Mouse (Mus musculus): ENCODE measurements at regions not wholly inside any gene's neighbourhood (a gene's known extent, or its start where the extent isn't known, plus 50 kb on each side); places are given as distances from the start of the nearest gene placed in this dataset.

GRCm38 (mm10) chr2:167831076-167832039 lies 100.5 kb upstream of the Ptpn1 start:
- H3K9me3 ChIP-seq = no peaks in the 10 kb centered on the region
- ATAC-seq (replicated peaks) = no peak
- no peak overlapping the region for H3K9ac ChIP-seq
- H3K36me3 ChIP-seq (replicated peaks) = no peaks in the 10 kb centered on the region
- no peaks in the 10 kb centered on the region; the same call in 1 of the 2 replicates for H3K27me3 ChIP-seq (replicated peaks)
- H3K4me2 ChIP-seq = no peak overlapping the region
- WGBS = 88% methylated on average over 26 of the region's 26 CpGs
- H3K27ac ChIP-seq = no peak overlapping the region
- H3K4me3 ChIP-seq = no peak overlapping the region
- H3K4me1 ChIP-seq = peaks cover 13% of the 10 kb centered on the region

GRCm38 (mm10) chr2:167828258-167828657 lies 103.6 kb upstream of the Ptpn1 start:
- Histone ChIP-seq H3K4me2 (no peak overlapping the region), H3K4me1 (peaks cover under 1% of the 10 kb centered on the region), H3K27ac (no peak overlapping the region), H3K4me3 (no peak overlapping the region), H3K36me3 (replicated peaks) (no peaks in the 10 kb centered on the region), H3K9ac (no peak overlapping the region), H3K9me3 (no peaks in the 10 kb centered on the region), H3K27me3 (replicated peaks) (no peaks in the 10 kb centered on the region)
- 57% methylated on average over 5 of the region's 5 CpGs for WGBS
- ATAC-seq (replicated peaks) = no peak

GRCm38 (mm10) chr2:167826922-167827703 lies 104.7 kb upstream of the Ptpn1 start:
- WGBS = 53% methylated on average over 12 of the region's 12 CpGs
- no peaks in the 10 kb centered on the region for H3K9me3 ChIP-seq

GRCm38 (mm10) chr2:167823513-167823912 lies 108.3 kb upstream of the Ptpn1 start:
- Histone ChIP-seq H3K9ac (no peak overlapping the region), H3K4me1 (no peaks in the 10 kb centered on the region), H3K27ac (no peak overlapping the region), H3K36me3 (replicated peaks) (no peaks in the 10 kb centered on the region), H3K4me2 (no peak overlapping the region), H3K27me3 (replicated peaks) (no peaks in the 10 kb centered on the region), H3K4me3 (no peak overlapping the region), H3K9me3 (no peaks in the 10 kb centered on the region)
- no peak for ATAC-seq (replicated peaks)
- 38% methylated on average over 9 of the region's 9 CpGs for WGBS

More at GRCm38 (mm10) chr2:167826922-167827703, 104.7 kb upstream of the Ptpn1 start:
- H3K4me1 ChIP-seq = no peaks in the 10 kb centered on the region
- no peaks in the 10 kb centered on the region for H3K36me3 ChIP-seq (replicated peaks)
- no peak overlapping the region for H3K4me3 ChIP-seq
- H3K9ac ChIP-seq = no peak overlapping the region
- ATAC-seq (replicated peaks) = no peak
- no peaks in the 10 kb centered on the region for H3K27me3 ChIP-seq (replicated peaks)
- H3K27ac ChIP-seq = no peak overlapping the region
- H3K4me2 ChIP-seq = no peak overlapping the region

GRCm38 (mm10) chr2:167823044-167823443 lies 108.8 kb upstream of the Ptpn1 start:
- ATAC-seq (replicated peaks) = no peak
- 89% methylated on average over 3 of the region's 3 CpGs for WGBS
- no peak overlapping the region for H3K4me2 ChIP-seq
- H3K9me3 ChIP-seq = no peaks in the 10 kb centered on the region
- H3K9ac ChIP-seq = no peak overlapping the region
- no peak overlapping the region for H3K27ac ChIP-seq
- H3K27me3 ChIP-seq (replicated peaks) = no peaks in the 10 kb centered on the region
- H3K4me3 ChIP-seq = no peak overlapping the region
- no peaks in the 10 kb centered on the region for H3K4me1 ChIP-seq
- H3K36me3 ChIP-seq (replicated peaks) = no peaks in the 10 kb centered on the region

GRCm38 (mm10) chr2:167821186-167821585 lies 110.7 kb upstream of the Ptpn1 start:
- ATAC-seq (replicated peaks) = no peak
- no peaks in the 10 kb centered on the region for H3K9me3 ChIP-seq
- 70% methylated on average over 6 of the region's 6 CpGs for WGBS

GRCm38 (mm10) chr2:167818799-167819198 lies 113.1 kb upstream of the Ptpn1 start:
- 79% methylated on average over 10 of the region's 10 CpGs for WGBS
- H3K27ac ChIP-seq = no peak overlapping the region
- H3K4me1 ChIP-seq = no peaks in the 10 kb centered on the region
- H3K36me3 ChIP-seq (replicated peaks) = no peaks in the 10 kb centered on the region
- H3K4me2 ChIP-seq = no peak overlapping the region
- no peak overlapping the region for H3K4me3 ChIP-seq
- H3K27me3 ChIP-seq (replicated peaks) = no peaks in the 10 kb centered on the region
- no peak for ATAC-seq (replicated peaks)
- no peaks in the 10 kb centered on the region for H3K9me3 ChIP-seq
- no peak overlapping the region for H3K9ac ChIP-seq

More at GRCm38 (mm10) chr2:167821186-167821585, 110.7 kb upstream of the Ptpn1 start:
- H3K27me3 ChIP-seq (replicated peaks) = no peaks in the 10 kb centered on the region
- H3K4me3 ChIP-seq = no peak overlapping the region
- no peak overlapping the region for H3K9ac ChIP-seq
- H3K27ac ChIP-seq = no peak overlapping the region
- H3K4me1 ChIP-seq = no peaks in the 10 kb centered on the region
- H3K36me3 ChIP-seq (replicated peaks) = no peaks in the 10 kb centered on the region
- H3K4me2 ChIP-seq = no peak overlapping the region

GRCm38 (mm10) chr2:167817030-167817429 lies 114.8 kb upstream of the Ptpn1 start:
- no peak overlapping the region for H3K9ac ChIP-seq
- H3K36me3 ChIP-seq (replicated peaks) = no peaks in the 10 kb centered on the region
- H3K27ac ChIP-seq = no peak overlapping the region
- H3K4me1 ChIP-seq = no peaks in the 10 kb centered on the region
- no peak overlapping the region for H3K4me3 ChIP-seq
- H3K9me3 ChIP-seq = no peaks in the 10 kb centered on the region
- no peaks in the 10 kb centered on the region for H3K27me3 ChIP-seq (replicated peaks)
- H3K4me2 ChIP-seq = no peak overlapping the region
- WGBS = 80% methylated on average over 9 of the region's 9 CpGs
- ATAC-seq (replicated peaks) = no peak

- ATAC-seq (replicated peaks) = no peak
- H3K4me1 ChIP-seq = no peaks in the 10 kb centered on the region
- no peak overlapping the region for H3K27ac ChIP-seq
- H3K4me3 ChIP-seq = no peak overlapping the region
- H3K9ac ChIP-seq = no peak overlapping the region
- no peaks in the 10 kb centered on the region for H3K9me3 ChIP-seq
- WGBS = 87% methylated on average over 10 of the region's 10 CpGs
- H3K27me3 ChIP-seq (replicated peaks) = no peaks in the 10 kb centered on the region
- no peaks in the 10 kb centered on the region for H3K36me3 ChIP-seq (replicated peaks)
- no peak overlapping the region for H3K4me2 ChIP-seq
Observed at GRCm38 (mm10) chr2:167815123-167815522, 116.7 kb upstream of the Ptpn1 start.

- H3K9ac ChIP-seq = no peak overlapping the region
- H3K4me3 ChIP-seq = no peak overlapping the region
- ATAC-seq (replicated peaks) = no peak
- 82% methylated on average over 5 of the region's 5 CpGs for WGBS
- H3K36me3 ChIP-seq (replicated peaks) = no peaks in the 10 kb centered on the region
- H3K9me3 ChIP-seq = no peaks in the 10 kb centered on the region
- no peak overlapping the region for H3K4me2 ChIP-seq
- H3K27ac ChIP-seq = no peak overlapping the region
- H3K4me1 ChIP-seq = no peaks in the 10 kb centered on the region
- H3K27me3 ChIP-seq (replicated peaks) = no peaks in the 10 kb centered on the region
Observed at GRCm38 (mm10) chr2:167809256-167809655, 119.6 kb upstream of the Tmem189 start.

- Histone ChIP-seq H3K27me3 (replicated peaks) (no peaks in the 10 kb centered on the region), H3K4me1 (no peaks in the 10 kb centered on the region), H3K4me2 (no peak overlapping the region), H3K27ac (no peak overlapping the region), H3K4me3 (no peak overlapping the region), H3K9me3 (no peaks in the 10 kb centered on the region), H3K36me3 (replicated peaks) (no peaks in the 10 kb centered on the region), H3K9ac (no peak overlapping the region)
- WGBS = 80% methylated on average over 15 of the region's 15 CpGs
- ATAC-seq (replicated peaks) = no peak
Observed at GRCm38 (mm10) chr2:167805629-167806304, 116.1 kb upstream of the Tmem189 start.

All from midbrain, embryonic 15.5 days (tissue).